Mouse (Mus musculus): ENCODE measurements at regions not wholly inside any gene's neighbourhood (a gene's known extent, or its start where the extent isn't known, plus 50 kb on each side); places are given as distances from the start of the nearest gene placed in this dataset.
A peak's percentile ranks its signal among the peaks of the same experiment; 100 is the strongest.

DNA sequence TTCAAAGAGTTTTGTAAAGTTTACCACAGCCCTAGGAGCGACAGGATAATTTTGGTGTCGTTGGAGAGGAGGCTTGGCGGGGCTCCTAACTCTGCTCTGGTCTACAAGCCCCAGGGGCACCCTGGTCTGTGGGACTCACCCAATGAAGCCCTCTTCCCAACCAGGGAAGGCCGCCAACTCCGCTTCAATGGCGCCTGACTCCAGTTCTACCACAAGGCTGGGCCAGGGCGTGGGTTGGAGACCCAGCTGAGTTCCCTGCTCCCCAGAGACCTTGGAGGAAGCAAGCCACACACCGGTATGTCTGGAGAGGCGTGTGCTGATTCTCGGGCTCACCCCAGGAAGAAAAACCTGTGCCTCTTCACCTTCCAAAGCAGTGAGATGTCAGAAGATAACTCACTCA is 128.9 kb downstream of the Gadd45g start:
- DNase-seq = peak; percentile 33

- DNase-seq = no peak
Observed at GRCm38 (mm10) chr13:51975801-51976601, 129.5 kb downstream of the Gadd45g start.

DNA sequence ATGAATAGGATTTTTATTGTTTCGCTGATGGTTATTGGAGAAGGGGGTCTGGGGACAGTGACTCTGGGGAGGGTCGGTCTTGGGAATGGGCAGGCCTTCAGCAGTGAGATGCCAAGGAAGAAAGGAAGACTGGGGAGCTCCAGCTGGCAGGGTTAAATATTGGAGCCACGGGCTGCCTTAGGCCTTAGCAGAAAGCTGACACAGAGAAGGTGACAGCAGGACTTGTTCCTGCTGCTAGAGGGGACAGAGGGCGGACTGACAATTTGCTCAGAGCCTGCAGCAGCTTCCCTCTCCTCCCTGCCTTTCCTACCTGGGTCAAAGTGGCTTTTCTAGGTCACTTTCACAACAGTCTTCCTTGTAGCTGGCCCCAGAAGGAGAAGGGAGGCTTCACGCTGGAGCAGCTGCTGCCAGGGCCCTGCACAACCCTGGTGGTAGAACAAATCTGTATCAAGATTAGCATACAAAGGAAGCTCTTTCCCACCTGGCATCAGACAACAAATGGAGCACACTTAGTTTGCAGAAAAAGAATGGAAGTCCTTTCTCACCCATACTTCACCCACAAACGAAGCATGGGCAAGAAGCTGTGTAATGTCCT is 130.2 kb downstream of the Gadd45g start:
- no peak for DNase-seq

GRCm38 (mm10) chr13:51979301-51979977 is 133.0 kb downstream of the Gadd45g start:
- no peak for DNase-seq

- no peak for DNase-seq
Observed at GRCm38 (mm10) chr13:51980344-51980743, 133.9 kb downstream of the Gadd45g start.

- no peak for DNase-seq
Observed at GRCm38 (mm10) chr13:51983002-51983401, 136.5 kb downstream of the Gadd45g start.

DNA sequence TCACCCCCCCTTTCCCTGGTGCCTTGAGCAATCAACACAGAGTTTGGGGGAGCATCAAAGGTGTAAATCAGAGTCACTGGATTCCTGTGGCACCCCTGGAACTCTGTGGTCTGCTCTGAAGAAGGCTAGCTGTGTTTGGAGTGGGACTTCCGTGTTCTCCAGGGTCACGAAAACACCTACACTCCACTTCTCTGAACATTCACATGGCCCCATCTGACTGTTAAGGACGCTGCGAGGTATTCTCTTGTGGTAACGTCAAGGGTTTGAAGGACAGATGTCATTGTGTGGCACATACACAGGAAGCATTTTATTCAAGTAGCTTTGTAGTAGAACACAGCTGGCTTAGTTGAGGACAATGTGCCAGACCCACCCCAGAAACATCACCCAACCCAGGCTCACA is 137.1 kb downstream of the Gadd45g start:
- DNase-seq = no peak

DNA sequence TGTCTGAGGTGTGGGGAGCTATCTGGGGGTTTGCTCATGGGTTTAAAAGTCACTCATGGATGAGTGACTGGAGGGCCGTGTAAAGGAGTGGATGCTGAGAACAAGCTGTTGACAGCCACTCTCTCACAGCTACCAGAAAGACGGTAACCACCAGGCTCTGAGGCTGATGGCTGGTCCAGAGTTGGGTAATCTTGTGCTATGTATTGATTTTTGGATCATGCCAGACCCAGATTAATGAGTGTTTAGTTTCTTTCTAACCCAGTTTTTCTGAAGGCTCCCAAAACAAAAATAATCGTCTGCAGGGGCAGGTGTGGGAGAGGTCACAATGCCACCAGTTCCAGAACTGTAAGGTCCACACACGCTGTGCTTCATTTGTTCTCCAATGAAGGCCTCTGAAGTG is 144.9 kb downstream of the Gadd45g start:
- no peak for DNase-seq

GRCm38 (mm10) chr13:51992878-51993277 is 146.4 kb downstream of the Gadd45g start:
- no peak for DNase-seq

DNA sequence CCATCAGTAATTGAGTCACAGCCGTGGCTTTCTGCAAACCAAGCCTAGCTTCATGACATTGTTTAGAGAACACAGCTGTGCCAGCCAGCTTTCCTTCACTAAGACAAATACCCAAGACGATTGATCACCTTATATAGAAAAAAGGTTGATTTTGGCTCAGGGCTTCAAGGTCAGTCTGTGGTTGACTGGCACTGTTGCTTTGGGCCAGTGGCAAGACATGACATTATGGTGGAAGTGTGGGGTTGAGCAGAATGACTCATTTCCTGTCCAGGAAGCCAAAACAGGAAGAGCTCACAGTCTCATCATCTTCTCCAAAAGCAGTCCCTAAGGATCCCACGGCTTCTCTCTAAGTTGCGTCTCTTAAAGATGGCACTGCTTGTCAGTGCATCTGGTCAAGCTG is 149.7 kb downstream of the Gadd45g start:
- no peak for DNase-seq

DNA sequence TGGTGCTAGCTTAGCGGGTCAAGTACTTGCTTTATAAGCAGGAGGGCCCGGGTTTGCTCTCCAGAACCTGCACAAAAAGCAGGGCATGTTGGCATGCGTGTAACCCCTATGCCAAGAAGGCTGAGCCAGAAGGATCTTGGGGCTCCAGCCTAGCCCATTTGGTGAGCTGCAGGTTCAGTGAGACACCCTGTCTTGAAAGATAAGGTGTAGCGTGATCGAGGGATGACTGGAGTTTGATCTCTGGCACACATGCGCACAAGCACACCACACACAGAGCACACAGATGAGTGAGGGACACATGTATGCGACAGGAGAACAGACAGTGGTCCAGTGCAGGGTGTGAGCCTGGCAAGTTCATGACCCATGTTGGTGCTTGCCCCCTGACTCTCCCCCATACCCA is 152.1 kb downstream of the Gadd45g start:
- DNase-seq = no peak

- DNase-seq = no peak
Observed at GRCm38 (mm10) chr13:52001811-52002210, 155.3 kb downstream of the Gadd45g start.

GRCm38 (mm10) chr13:52003946-52004539 is 157.6 kb downstream of the Gadd45g start:
- DNase-seq = peak; percentile 36

DNA sequence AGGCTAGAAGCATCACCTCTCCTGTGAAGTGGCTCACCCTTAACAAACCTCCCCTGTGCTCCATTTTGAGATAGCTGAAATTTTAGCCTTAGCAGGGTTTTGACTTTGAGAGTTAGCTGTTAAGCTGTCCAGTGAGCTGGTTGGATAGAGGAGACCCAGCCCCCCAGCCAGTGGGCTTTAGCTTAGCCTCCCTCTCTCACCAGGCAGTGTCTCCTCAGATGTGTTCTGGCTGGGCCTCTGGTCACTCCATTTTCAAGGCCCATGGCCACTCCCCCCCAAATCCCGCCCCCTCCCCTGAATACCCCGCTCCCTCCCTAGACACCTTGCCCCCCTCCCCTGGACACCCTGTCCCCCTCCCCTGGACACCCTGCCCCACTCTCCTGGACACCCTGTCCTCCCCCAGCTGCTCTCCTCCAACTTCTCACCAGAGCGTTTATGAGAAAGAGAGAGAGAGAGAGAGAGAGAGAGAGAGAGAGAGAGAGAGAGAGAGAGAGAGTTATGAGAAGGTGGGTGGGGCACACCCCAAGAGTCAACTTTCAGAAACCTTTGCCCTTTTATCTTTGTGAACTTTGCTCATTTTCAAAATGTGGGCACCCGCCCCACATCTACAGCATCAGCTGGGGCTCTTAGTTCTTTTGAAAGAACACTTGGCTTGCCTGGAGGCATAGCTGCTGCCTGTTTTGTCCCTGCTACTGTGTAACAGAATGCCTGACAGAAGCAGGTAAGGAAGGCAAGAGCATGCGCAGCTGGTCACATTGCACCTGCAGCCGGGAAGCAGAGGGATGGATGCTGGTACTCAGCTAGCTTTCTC is 161.3 kb downstream of the Gadd45g start:
- DNase-seq = no peak

GRCm38 (mm10) chr13:52009231-52009630 is 162.8 kb downstream of the Gadd45g start:
- no peak for DNase-seq

GRCm38 (mm10) chr13:52009766-52010165 is 163.3 kb downstream of the Gadd45g start:
- DNase-seq = no peak

GRCm38 (mm10) chr13:52011001-52011400 is 164.5 kb downstream of the Gadd45g start:
- DNase-seq = no peak

- no peak for DNase-seq
Observed at GRCm38 (mm10) chr13:52013182-52013581, 166.7 kb downstream of the Gadd45g start.

DNA sequence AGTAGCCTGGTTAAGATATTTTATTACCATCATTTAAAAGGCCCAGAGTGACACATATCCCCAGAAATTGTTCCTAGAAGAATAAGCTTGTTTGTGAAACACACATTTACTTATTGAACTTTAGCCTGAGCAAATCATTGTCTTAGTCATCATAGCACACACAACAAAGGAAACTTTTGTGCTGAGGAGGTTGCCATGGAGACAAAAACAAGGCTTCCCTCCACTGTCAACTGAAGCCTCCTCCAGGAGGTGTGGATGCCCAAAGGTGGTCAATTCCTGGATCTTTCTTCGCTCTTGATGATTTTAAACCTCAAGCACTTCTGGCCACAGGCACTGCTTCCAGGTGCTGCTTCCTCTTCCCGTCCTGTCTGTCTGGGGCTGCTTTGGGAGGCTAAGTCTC is 167.3 kb downstream of the Gadd45g start:
- DNase-seq = no peak

DNA sequence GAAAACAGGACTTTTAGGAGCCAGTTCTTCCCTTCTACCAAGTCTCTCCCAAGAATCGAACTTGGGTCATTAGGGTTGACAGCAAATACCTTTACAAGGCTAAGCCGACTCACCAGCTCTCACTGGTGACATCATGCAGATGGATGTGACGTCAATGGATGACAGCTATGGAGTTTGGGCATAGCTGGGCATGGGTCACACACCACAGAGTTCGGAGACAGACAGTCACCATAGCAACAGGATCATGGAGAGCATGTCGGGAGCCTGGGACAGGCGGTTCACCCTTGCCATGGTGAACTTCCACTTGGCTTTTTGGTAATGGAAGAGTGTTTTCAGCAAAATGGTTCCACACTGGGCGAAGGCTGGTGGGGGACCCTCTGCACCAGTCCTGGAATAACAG is 168.1 kb downstream of the Gadd45g start:
- no peak for DNase-seq

DNA sequence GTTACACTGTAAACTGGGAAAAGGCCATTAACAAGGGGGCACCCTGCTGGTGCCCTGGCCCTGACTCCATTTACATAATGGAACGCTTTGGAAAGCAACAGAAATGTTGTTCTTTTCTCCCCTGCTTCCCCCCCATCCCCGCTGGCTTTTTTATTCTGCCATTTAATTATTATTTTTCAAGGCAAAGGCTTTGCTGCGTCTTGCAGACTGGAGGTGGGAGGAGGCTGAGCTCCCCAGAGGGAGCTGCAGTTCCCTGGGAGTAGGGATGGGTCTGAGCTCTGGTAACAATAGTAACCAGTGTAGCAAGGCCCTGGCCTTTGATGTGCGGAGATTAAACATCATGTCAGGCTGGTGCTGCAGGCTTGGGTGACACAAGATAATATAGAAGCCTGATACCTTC is 168.6 kb downstream of the Gadd45g start:
- no peak for DNase-seq

DNA sequence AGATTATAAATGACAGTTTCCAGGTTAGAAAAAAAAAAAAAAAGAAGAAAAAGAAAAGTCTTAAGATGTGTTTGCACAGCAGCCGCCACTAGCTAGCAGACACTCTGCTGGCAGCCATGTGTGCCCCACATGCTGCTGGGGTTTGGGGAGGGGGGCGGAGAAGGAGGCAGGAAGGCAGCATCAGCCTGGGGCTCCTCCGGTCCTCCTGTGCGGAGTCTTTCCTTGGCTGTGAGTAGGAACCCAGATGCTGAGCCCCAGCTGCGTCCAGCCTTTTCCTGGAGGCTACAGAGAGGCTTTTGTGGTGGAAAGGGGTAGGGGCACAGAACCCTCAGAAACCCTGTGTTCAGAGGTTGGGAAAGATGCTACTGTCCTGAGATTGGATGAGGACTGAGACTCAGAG is 169.0 kb downstream of the Gadd45g start:
- no peak for DNase-seq

Data from thymus, postnatal 4 days (tissue).